Mouse (Mus musculus): Measurements from ENCODE around the gene Nt5e. TPM values are rescaled to one million over a fixed set of nuclear protein-coding genes. Genes with fewer than 3 reads are reported as not detected.

Nt5e gene
- 246 TPM for polyA plus RNA-seq (2017; shearing (Covaris generic))

DNA sequence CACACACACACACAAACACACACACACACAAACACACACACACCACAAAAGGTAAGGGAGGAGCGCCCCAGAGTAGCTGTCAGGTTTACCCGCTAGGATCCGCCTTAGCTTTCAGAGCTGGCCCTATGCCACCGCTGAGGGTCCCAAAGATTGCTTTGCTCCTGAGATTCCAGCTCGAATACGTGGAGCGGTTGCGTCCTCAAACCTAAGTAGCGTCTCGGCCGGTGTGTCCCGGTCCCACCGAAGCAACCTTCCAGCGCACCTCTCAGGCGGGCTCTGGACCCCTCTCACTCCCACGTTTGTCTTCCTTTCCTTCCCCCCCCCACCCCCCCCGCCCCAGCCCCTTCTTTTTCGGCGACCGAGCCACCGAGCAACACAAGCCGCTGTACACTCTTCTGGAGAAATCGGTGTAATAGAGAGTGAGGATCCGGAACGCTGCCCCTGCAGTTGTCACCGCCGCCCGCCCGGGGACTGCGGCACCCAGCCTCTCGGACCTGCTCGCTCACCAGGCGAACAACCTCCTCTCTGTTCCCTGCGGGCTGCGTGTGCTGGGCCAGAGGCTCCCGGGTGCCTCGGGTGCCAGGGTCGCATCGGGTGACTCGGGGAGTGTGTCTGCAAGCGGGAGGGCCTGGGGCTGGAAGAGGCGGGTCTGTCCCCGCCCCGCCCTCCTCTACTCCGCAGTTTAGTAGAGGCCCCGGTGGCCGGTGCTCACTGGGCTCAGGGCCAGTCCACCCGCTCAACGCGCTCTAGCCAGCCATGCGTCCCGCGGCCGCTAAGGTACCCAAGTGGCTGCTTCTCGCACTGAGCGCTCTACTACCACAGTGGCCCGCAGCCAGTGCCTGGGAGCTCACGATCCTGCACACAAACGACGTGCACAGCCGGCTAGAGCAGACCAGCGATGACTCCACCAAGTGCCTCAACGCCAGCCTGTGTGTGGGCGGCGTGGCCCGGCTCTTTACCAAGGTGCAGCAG lies at the start of gene Nt5e:
Gene Nt5e, plus strand, starts transcription at position 268 of the 972 bp plus-strand sequence.

Other genes with a start within 250 kb of the Nt5e start
- 80.7 TPM for gene Snx14, start 111.8 kb downstream of the Nt5e start, polyA plus RNA-seq (2017; shearing (Covaris generic))
- 1.5 TPM for gene Gm20537, start 129.4 kb downstream of the Nt5e start, polyA plus RNA-seq (2017; shearing (Covaris generic))
- gene Syncrip, start 155.4 kb downstream of the Nt5e start, polyA plus RNA-seq (2017; shearing (Covaris generic)) = 119 TPM
- gene Zfp949, start 220.8 kb downstream of the Nt5e start, polyA plus RNA-seq (2017; shearing (Covaris generic)) = 21.8 TPM